In genomic region chr13:3726331-3726781, GRCm38 (mm10) we compare ENCODE assay signal across 9 mouse cellular contexts.
A peak's percentile ranks its signal among the peaks of the same experiment; 100 is the strongest.
DNase-seq lines count a peak whose midpoint lies in the region; ATAC-seq and TF ChIP-seq lines count a peak whose summit lies in the region.
"Had no signal": no experiment of that assay in that cellular context is flagged by ENCODE, and none has a peak within 500 bp of the region (broad histone marks: within the 10 kb centered on the region; RNA-seq: fewer than 3 reads in every experiment).

No protein-coding gene starts in this region.

- no peaks in the 10 kb centered on the region for H3K9me3 ChIP-seq in kidney, embryonic 16.5 days (ENCODE audit: low read length)
- H3K9me3 ChIP-seq in embryonic facial prominence, embryonic 10.5 days = 0 out of 2 replicates have a peak, but pooled peaks cover 3% of the 10 kb centered on the region
- peaks cover 8% of the 10 kb centered on the region for H3K9me3 ChIP-seq in heart, embryonic 12.5 days (replicated peaks)
- no peaks in the 10 kb centered on the region for H3K9me3 ChIP-seq in lung, postnatal 0 days (ENCODE audit: low read length)

- peaks cover 4% of the 10 kb centered on the region; the same call in 1 of the 2 replicates for H3K4me1 ChIP-seq in kidney, embryonic 16.5 days (ENCODE audit: insufficient read depth, low read length)
- H3K4me1 ChIP-seq in embryonic facial prominence, embryonic 10.5 days = peaks cover 27% of the 10 kb centered on the region
- H3K4me1 ChIP-seq in heart, embryonic 12.5 days (replicated peaks) = peaks cover 21% of the 10 kb centered on the region
- peaks cover 9% of the 10 kb centered on the region; the same call in 1 of the 2 replicates for H3K4me1 ChIP-seq in lung, postnatal 0 days (ENCODE audit: insufficient read depth, low read depth, low read length)

- TF ChIP-seq EP300 in lung, postnatal 0 days (IDR thresholded peaks at IDR 0.05) = peak; percentile 71

- no peak for TF ChIP-seq CTCF in lung, postnatal 0 days (IDR thresholded peaks at IDR 0.05)

- no peak overlapping the region for H3K4me3 ChIP-seq in kidney, embryonic 16.5 days (ENCODE audit: low read length)
- H3K4me3 ChIP-seq in embryonic facial prominence, embryonic 10.5 days = no peak overlapping the region
- H3K4me3 ChIP-seq in heart, embryonic 12.5 days = no peak overlapping the region
- no peak overlapping the region for H3K4me3 ChIP-seq in lung, postnatal 0 days (ENCODE audit: low read depth, low read length)

- no peak overlapping the region for H3K27ac ChIP-seq in kidney, embryonic 16.5 days (ENCODE audit: low read length)
- peak overlapping the region; percentile 63 for H3K27ac ChIP-seq in embryonic facial prominence, embryonic 10.5 days (replicated peaks)
- H3K27ac ChIP-seq in heart, embryonic 12.5 days (ENCODE audit: poor library complexity, severe bottlenecking) = peak overlapping the region; percentile 48
- H3K27ac ChIP-seq in lung, postnatal 0 days (ENCODE audit: low read length) = 0 out of 2 replicates have a peak overlapping the region, but pooled peaks have one; percentile 33

- H3K9ac ChIP-seq in kidney, embryonic 16.5 days (replicated peaks; ENCODE audit: low read length) = 0 out of 2 replicates have a peak overlapping the region, but pooled peaks have one; percentile 16
- H3K9ac ChIP-seq in heart, embryonic 12.5 days = no peak overlapping the region
- H3K9ac ChIP-seq in lung, postnatal 0 days (replicated peaks; ENCODE audit: low read depth) = no peak overlapping the region

- WGBS in kidney, embryonic 16.5 days = 37% methylated on average over 5 of the region's 5 CpGs
- 43% methylated on average over 5 of the region's 5 CpGs for WGBS in embryonic facial prominence, embryonic 10.5 days
- 31% methylated on average over 5 of the region's 5 CpGs for WGBS in heart, embryonic 12.5 days
- 24% methylated on average over 5 of the region's 5 CpGs for WGBS in lung, postnatal 0 days

- H3K27me3 ChIP-seq in kidney, embryonic 16.5 days (ENCODE audit: insufficient read depth, low read length) = no peaks in the 10 kb centered on the region
- H3K27me3 ChIP-seq in embryonic facial prominence, embryonic 10.5 days (replicated peaks; ENCODE audit: low read depth, poor library complexity, severe bottlenecking) = 0 out of 2 replicates have a peak, but pooled peaks cover 3% of the 10 kb centered on the region
- H3K27me3 ChIP-seq in heart, embryonic 12.5 days (replicated peaks) = no peaks in the 10 kb centered on the region
- H3K27me3 ChIP-seq in lung, postnatal 0 days (replicated peaks; ENCODE audit: insufficient read depth, low read length) = no peaks in the 10 kb centered on the region
- H3K27me3 ChIP-seq: CH12.LX had no signal

- no peaks in the 10 kb centered on the region for H3K36me3 ChIP-seq in kidney, embryonic 16.5 days (ENCODE audit: insufficient read depth, low read length)
- H3K36me3 ChIP-seq in embryonic facial prominence, embryonic 10.5 days (replicated peaks) = no peaks in the 10 kb centered on the region
- no peaks in the 10 kb centered on the region for H3K36me3 ChIP-seq in heart, embryonic 12.5 days
- no peaks in the 10 kb centered on the region for H3K36me3 ChIP-seq in lung, postnatal 0 days (ENCODE audit: insufficient read depth, low read length)

- no peak for DNase-seq in kidney, postnatal 4 days
- peak; percentile 9 for DNase-seq in embryonic facial prominence, embryonic 10.5 days (ENCODE audit: low spot score)
- peak; percentile 71 for DNase-seq in lung, postnatal 0 days (ENCODE audit: low spot score)
- no peak for DNase-seq in adrenal gland, postnatal 4 days (ENCODE audit: low spot score in 2 of 2)
- no peak for DNase-seq in spleen, postnatal 10 days (ENCODE audit: low spot score in 2 of 2)
- no peak for DNase-seq in MN1 (ENCODE audit: low spot score)

- ATAC-seq in kidney, embryonic 16.5 days (ENCODE audit: low FRiP score, low TSS enrichment) = 0 out of 2 replicates have a peak, but pooled peaks have one; percentile 44
- peak; percentile 68 for ATAC-seq in heart, embryonic 12.5 days (ENCODE audit: insufficient number of reproducible peaks, low FRiP score)
- peak; percentile 74 for ATAC-seq in lung, postnatal 0 days

- no peak overlapping the region for H3K4me2 ChIP-seq in kidney, embryonic 16.5 days (replicated peaks; ENCODE audit: low read depth, low read length)
- no peak overlapping the region for H3K4me2 ChIP-seq in heart, embryonic 12.5 days
- H3K4me2 ChIP-seq in lung, postnatal 0 days (replicated peaks; ENCODE audit: low read depth, low read length) = no peak overlapping the region

Comparison
In these comparisons a context has a peak if more than half of its experiments do, and no peak if none do; other contexts are left out.
1. DNase-seq: peak in embryonic facial prominence, embryonic 10.5 days (single experiment) and lung, postnatal 0 days (single experiment); none in kidney, postnatal 4 days (0 of 2), adrenal gland, postnatal 4 days (0 of 2), spleen, postnatal 10 days (0 of 2) and MN1 (single experiment).
2. Peak in every context shown above with its lines, with median percentiles within 50 percentile points of each other: ATAC-seq.